Mouse (Mus musculus) hematopoietic multipotent progenitor cell, adult 10-12 weeks (in vitro differentiated cells): ENCODE measurements around the gene Shisa9. TPM values are rescaled to one million over a fixed set of nuclear protein-coding genes. Genes with fewer than 3 reads are reported as not detected.

ENCODE experiments used
- polyA plus RNA-seq: library from polyadenylated mRNA; stranded (reverse); fragments of >175 nt; gene quantifications from 2 replicates; pipeline ENCODE4 v1.2.3, GENCODE M21; 2012; ENCODE audit warnings: low replicate concordance

The Shisa9 gene
- polyA plus RNA-seq, result not detected in 2 replicates

GRCm38 (mm10) chr16:11983616-11984270, at the start of gene Shisa9:
Shisa9 (plus strand) TSS chr16:11984113.

Other genes with a start within 250 kb of the Shisa9 start
- gene Cpped1, start 74.7 kb upstream of the Shisa9 start, polyA plus RNA-seq, result 2.0 and 3.7 TPM in 2 replicates